Mouse (Mus musculus) MEL (cell line): Measurements from ENCODE around the gene Ppard.

Source experiments
- BHLHE40 ChIP-seq: IDR thresholded peaks from 2 replicates; pipeline ENCODE4 v1.6.1; 2012; ENCODE audit warnings: low read depth, mild to moderate bottlenecking, inconsistent platforms, low read length, improper control_type of control experiment, borderline replicate concordance
- E2F4 ChIP-seq: IDR thresholded peaks from 2 replicates; pipeline ENCODE4 v1.6.1; 2011; ENCODE audit warnings: low read depth, low read length, improper control_type of control experiment, borderline replicate concordance
- EP300 ChIP-seq, 2 experiments: IDR thresholded peaks; 2 replicates each; pipeline ENCODE4 v1.6.1; 2011; ENCODE audit warnings: improper control_type of control experiment in 2 of 2, low read length in 2 of 2, low read depth in 1 of 2, mild to moderate bottlenecking in 1 of 2
- HCFC1 ChIP-seq: IDR thresholded peaks from 2 replicates; pipeline ENCODE4 v1.6.1; 2012; ENCODE audit warnings: low read depth, mild to moderate bottlenecking, inconsistent platforms, low read length, improper control_type of control experiment, moderate library complexity
- RAD21 ChIP-seq: IDR thresholded peaks from 2 replicates; pipeline ENCODE4 v1.6.1; 2011; ENCODE audit warnings: mild to moderate bottlenecking, low read depth, low read length, improper control_type of control experiment
- RCOR1 ChIP-seq: IDR thresholded peaks from 2 replicates; pipeline ENCODE4 v1.6.1; 2012; ENCODE audit warnings: low read depth, mild to moderate bottlenecking, inconsistent platforms, low read length, improper control_type of control experiment
- SMC3 ChIP-seq: IDR thresholded peaks from 2 replicates; pipeline ENCODE4 v1.6.1; 2011; ENCODE audit warnings: low read depth, low read length, improper control_type of control experiment
- USF1 ChIP-seq: IDR thresholded peaks from 2 replicates; pipeline ENCODE4 v1.6.1; 2014; ENCODE audit warnings: low read depth, mild to moderate bottlenecking, inconsistent platforms, low read length, improper control_type of control experiment, moderate library complexity
- ZKSCAN1 ChIP-seq: IDR thresholded peaks from 2 replicates; pipeline ENCODE4 v1.6.1; 2012; ENCODE audit warnings: low read depth, mild to moderate bottlenecking, inconsistent platforms, low read length, improper control_type of control experiment, moderate library complexity
- ZMIZ1 ChIP-seq: IDR thresholded peaks from 2 replicates; pipeline ENCODE4 v1.6.1; 2012; ENCODE audit warnings: low read depth, mild to moderate bottlenecking, inconsistent platforms, low read length, improper control_type of control experiment, moderate library complexity

- TF ChIP-seq ZKSCAN1, result no peak
- no peak for TF ChIP-seq ZMIZ1
- no peak for TF ChIP-seq EP300 (IDR thresholded peaks at IDR 0.05; ENCODE audit: low read depth in 1 of 2, low read length in 2 of 2)
- TF ChIP-seq HCFC1, result no peak
- TF ChIP-seq BHLHE40, result no peak
- TF ChIP-seq SMC3, result no peak
- TF ChIP-seq RCOR1, result no peak
- no peak for TF ChIP-seq USF1
- TF ChIP-seq RAD21, result no peak
- no peak for TF ChIP-seq E2F4
Observed at GRCm38 (mm10) chr17:28251579-28252280, 19.2 kb downstream of the Ppard start.
